Mouse (Mus musculus): ENCODE data around the gene Foxp1. TPM values are rescaled to one million over a fixed set of nuclear protein-coding genes. Genes with fewer than 3 reads are reported as not detected.

Gene Foxp1
- total and polyA plus RNA-seq, 3 experiments = 57.4 to 88.1 (median 79.8) TPM

- Histone ChIP-seq H3K27me3 (ENCODE audit: insufficient read depth, low read length) (no peaks in the 10 kb centered on the region), H3K9me3 (replicated peaks) (no peaks in the 10 kb centered on the region), H3K36me3 (replicated peaks) (no peaks in the 10 kb centered on the region), H3K4me1 (ENCODE audit: insufficient read depth, low read depth, low read length) (peaks cover 52% of the 10 kb centered on the region), H3K4me3 (ENCODE audit: low read depth, low read length) (peak overlapping the region; percentile 63)
- DNase-seq (ENCODE audit: low spot score) (no peak), ATAC-seq (ENCODE audit: extremely low read depth, insufficient number of reproducible peaks, low FRiP score, poor library complexity, severe bottlenecking) (peak; percentile 50)
- no peak for TF ChIP-seq CTCF (IDR thresholded peaks at IDR 0.05; ENCODE audit: low read depth, low read length)
- TF ChIP-seq GATA2 (IDR thresholded peaks at IDR 0.05; ENCODE audit: borderline replicate concordance, low read depth, low read length) = no peak
- TF ChIP-seq GATA1 (IDR thresholded peaks at IDR 0.05; ENCODE audit: borderline replicate concordance, low read length) = no peak
- TF ChIP-seq POLR2AphosphoS5 (IDR thresholded peaks at IDR 0.05; ENCODE audit: insufficient replicate concordance, low read depth, low read length) = no peak
- no peak for TF ChIP-seq TAL1 (conservative IDR thresholded peaks at IDR 0.05; ENCODE audit: low read depth, low read length)
Measured at GRCm38 (mm10) chr6:99205587-99206436, 316.7 kb downstream of the Foxp1 start.

DNA sequence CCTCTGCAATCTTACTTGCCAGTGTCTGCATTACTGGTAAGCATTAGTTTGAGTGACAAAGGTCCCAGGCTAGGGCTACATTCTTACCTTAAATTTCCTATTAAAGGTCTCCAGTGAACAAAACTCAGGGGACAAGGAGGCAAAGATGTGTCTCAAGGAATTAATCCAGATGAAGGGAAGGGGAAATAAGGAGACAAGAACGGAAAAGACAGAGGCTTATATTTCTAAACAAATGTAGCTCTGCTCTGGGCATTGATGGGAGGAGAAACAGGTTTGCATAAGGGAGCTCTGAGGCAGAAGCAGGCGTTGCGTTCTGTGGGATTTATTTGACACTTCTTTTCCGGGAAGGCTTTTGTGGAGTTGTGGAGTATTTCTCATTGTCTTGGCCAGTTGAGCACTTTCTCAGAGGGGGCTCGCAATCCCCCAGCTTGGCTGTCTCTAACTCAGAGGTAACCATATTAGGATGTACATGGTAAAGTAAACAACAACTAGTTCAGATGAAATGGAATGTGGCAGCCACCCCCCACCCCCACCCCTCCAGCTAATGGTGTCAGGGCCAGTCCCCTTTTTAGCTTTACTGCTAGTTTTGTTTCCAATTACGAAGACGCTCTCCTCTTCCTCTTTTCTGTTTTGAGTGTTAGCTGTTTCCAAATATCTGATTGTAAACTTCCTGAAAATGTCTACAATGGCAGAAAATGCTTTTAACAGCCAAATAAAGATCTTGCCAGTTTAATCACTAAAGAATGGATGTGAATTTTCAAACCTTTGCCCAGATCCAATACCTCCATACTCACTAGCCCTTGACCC lies 317.5 kb downstream of the Foxp1 start:
- H3K4me1 ChIP-seq (ENCODE audit: insufficient read depth, low read depth, low read length) = peaks cover 57% of the 10 kb centered on the region
- no peaks in the 10 kb centered on the region for H3K9me3 ChIP-seq (replicated peaks)
- no peaks in the 10 kb centered on the region for H3K36me3 ChIP-seq (replicated peaks)
- DNase-seq (ENCODE audit: low spot score) (peak; percentile 30), ATAC-seq (ENCODE audit: extremely low read depth, insufficient number of reproducible peaks, low FRiP score, poor library complexity, severe bottlenecking) (no peak)
- H3K27me3 ChIP-seq (ENCODE audit: insufficient read depth, low read length) = no peaks in the 10 kb centered on the region
- TF ChIP-seq CTCF (IDR thresholded peaks at IDR 0.05; ENCODE audit: low read depth, low read length) = no peak
- TF ChIP-seq POLR2AphosphoS5 (IDR thresholded peaks at IDR 0.05; ENCODE audit: insufficient replicate concordance, low read depth, low read length) = no peak
- TF ChIP-seq GATA1 (IDR thresholded peaks at IDR 0.05; ENCODE audit: borderline replicate concordance, low read length) = no peak
- TF ChIP-seq GATA2 (IDR thresholded peaks at IDR 0.05; ENCODE audit: borderline replicate concordance, low read depth, low read length) = no peak
- TF ChIP-seq TAL1 (conservative IDR thresholded peaks at IDR 0.05; ENCODE audit: low read depth, low read length) = no peak
- H3K4me3 ChIP-seq (ENCODE audit: low read depth, low read length) = peak overlapping the region; percentile 30; the same call in 1 of the 2 replicates

DNA sequence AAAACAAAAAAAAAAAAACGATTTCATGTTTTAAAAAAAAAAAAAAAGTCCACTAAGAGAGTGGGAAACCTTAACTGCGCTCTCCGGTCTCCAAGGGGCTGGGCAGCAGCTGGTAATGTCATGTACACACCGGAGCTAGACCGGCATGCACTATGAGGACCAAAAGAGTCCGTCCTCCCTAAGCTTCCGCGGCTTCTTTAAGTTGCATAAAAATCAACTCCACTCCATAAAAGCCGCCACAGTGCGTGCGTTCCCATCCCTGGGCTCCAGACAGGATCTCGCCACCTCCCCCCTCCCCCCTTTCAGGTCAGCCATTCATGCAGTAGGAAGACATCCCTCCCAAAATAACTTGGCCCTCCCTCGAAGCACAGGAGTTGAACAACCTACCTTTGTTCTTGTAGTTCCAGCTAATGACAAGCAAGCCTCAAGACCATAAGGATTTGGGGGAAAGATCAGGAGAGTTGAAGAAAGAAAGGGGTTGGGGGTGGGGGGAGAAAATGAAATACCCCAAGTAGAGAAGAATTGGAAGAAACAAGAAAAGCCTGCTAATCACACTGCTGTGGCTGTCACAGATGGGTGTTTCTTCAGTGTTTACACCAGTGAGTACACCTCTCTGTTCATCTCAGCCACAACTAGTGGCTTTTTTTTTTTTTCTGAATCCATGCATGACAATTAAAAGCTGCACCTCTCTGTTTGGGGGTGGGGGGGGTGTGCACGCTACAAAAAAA lies 318.3 kb downstream of the Foxp1 start:
- ATAC-seq (ENCODE audit: extremely low read depth, insufficient number of reproducible peaks, low FRiP score, poor library complexity, severe bottlenecking) (no peak), DNase-seq (ENCODE audit: low spot score) (no peak)
- no peaks in the 10 kb centered on the region for H3K27me3 ChIP-seq (ENCODE audit: insufficient read depth, low read length)
- no peak overlapping the region for H3K4me3 ChIP-seq (ENCODE audit: low read depth, low read length)
- no peak for TF ChIP-seq TAL1 (conservative IDR thresholded peaks at IDR 0.05; ENCODE audit: low read depth, low read length)
- no peak for TF ChIP-seq CTCF (IDR thresholded peaks at IDR 0.05; ENCODE audit: low read depth, low read length)
- TF ChIP-seq GATA2 (IDR thresholded peaks at IDR 0.05; ENCODE audit: borderline replicate concordance, low read depth, low read length) = no peak
- no peak for TF ChIP-seq POLR2AphosphoS5 (IDR thresholded peaks at IDR 0.05; ENCODE audit: insufficient replicate concordance, low read depth, low read length)
- no peak for TF ChIP-seq GATA1 (IDR thresholded peaks at IDR 0.05; ENCODE audit: borderline replicate concordance, low read length)
- no peaks in the 10 kb centered on the region for H3K9me3 ChIP-seq (replicated peaks)
- no peaks in the 10 kb centered on the region for H3K36me3 ChIP-seq (replicated peaks)
- peaks cover 63% of the 10 kb centered on the region for H3K4me1 ChIP-seq (ENCODE audit: insufficient read depth, low read depth, low read length)

DNA sequence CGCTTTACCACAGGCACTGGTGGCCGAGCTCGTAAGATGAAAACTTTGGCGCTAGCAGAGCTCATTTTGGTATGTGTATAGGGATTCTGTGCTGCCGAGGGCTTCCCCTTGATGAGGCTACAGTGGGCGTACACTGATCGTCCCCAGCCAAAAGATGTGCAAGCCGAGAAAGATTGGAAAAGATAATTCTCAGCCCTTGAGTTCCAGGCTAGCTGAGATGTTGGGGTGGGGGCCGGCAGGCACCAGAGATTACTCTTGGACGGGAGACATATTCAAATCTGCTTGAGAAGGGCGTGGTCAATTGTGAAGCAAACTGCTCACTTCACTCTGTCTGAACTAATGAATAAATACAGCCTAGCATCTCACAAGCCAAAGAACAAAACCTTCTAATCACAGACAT lies 319.3 kb downstream of the Foxp1 start:
- H3K27me3 ChIP-seq (ENCODE audit: insufficient read depth, low read length) = no peaks in the 10 kb centered on the region
- no peak for DNase-seq (ENCODE audit: low spot score)
- ATAC-seq (ENCODE audit: extremely low read depth, insufficient number of reproducible peaks, low FRiP score, poor library complexity, severe bottlenecking) = 0 out of 2 replicates have a peak, but pooled peaks have one; percentile 6
- peaks cover 63% of the 10 kb centered on the region for H3K4me1 ChIP-seq (ENCODE audit: insufficient read depth, low read depth, low read length)
- H3K4me3 ChIP-seq (ENCODE audit: low read depth, low read length) = no peak overlapping the region
- TF ChIP-seq POLR2AphosphoS5 (IDR thresholded peaks at IDR 0.05; ENCODE audit: insufficient replicate concordance, low read depth, low read length) (no peak), CTCF (IDR thresholded peaks at IDR 0.05; ENCODE audit: low read depth, low read length) (no peak), TAL1 (conservative IDR thresholded peaks at IDR 0.05; ENCODE audit: low read depth, low read length) (no peak), GATA1 (IDR thresholded peaks at IDR 0.05; ENCODE audit: borderline replicate concordance, low read length) (no peak)
- H3K36me3 ChIP-seq (replicated peaks) = no peaks in the 10 kb centered on the region
- no peaks in the 10 kb centered on the region for H3K9me3 ChIP-seq (replicated peaks)

DNA sequence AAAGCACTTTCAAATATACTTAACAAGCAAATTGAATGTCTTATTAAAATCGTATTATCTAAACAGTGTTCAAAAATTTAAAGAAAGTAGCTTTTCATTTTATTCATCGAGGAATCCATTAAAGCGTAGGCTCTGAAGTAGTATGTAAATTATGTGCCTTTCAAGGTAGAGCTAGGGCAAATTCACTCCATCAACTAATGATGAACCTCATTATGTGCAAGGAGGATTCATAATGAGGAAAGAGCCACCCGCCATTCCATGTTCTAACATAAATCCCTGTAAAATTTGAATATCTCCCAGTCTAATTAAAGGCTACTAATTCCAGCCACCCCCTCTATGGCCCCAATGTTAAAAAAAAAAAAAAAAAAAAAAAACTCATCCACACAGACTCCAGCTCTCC lies 319.7 kb downstream of the Foxp1 start:
- H3K36me3 ChIP-seq (replicated peaks) = no peaks in the 10 kb centered on the region
- ATAC-seq (ENCODE audit: extremely low read depth, insufficient number of reproducible peaks, low FRiP score, poor library complexity, severe bottlenecking) = no peak
- DNase-seq (ENCODE audit: low spot score) = no peak
- H3K9me3 ChIP-seq (replicated peaks) = no peaks in the 10 kb centered on the region
- no peak overlapping the region for H3K4me3 ChIP-seq (ENCODE audit: low read depth, low read length)
- H3K27me3 ChIP-seq (ENCODE audit: insufficient read depth, low read length) = no peaks in the 10 kb centered on the region
- TF ChIP-seq GATA2 (IDR thresholded peaks at IDR 0.05; ENCODE audit: borderline replicate concordance, low read depth, low read length) = no peak
- no peak for TF ChIP-seq CTCF (IDR thresholded peaks at IDR 0.05; ENCODE audit: low read depth, low read length)
- TF ChIP-seq TAL1 (conservative IDR thresholded peaks at IDR 0.05; ENCODE audit: low read depth, low read length) = no peak
- no peak for TF ChIP-seq GATA1 (IDR thresholded peaks at IDR 0.05; ENCODE audit: borderline replicate concordance, low read length)
- TF ChIP-seq POLR2AphosphoS5 (IDR thresholded peaks at IDR 0.05; ENCODE audit: insufficient replicate concordance, low read depth, low read length) = no peak
- H3K4me1 ChIP-seq (ENCODE audit: insufficient read depth, low read depth, low read length) = peaks cover 63% of the 10 kb centered on the region

All from G1E (cell line).